Comparison of ENCODE assay signal across 9 mouse cellular contexts in the genomic region with DNA sequence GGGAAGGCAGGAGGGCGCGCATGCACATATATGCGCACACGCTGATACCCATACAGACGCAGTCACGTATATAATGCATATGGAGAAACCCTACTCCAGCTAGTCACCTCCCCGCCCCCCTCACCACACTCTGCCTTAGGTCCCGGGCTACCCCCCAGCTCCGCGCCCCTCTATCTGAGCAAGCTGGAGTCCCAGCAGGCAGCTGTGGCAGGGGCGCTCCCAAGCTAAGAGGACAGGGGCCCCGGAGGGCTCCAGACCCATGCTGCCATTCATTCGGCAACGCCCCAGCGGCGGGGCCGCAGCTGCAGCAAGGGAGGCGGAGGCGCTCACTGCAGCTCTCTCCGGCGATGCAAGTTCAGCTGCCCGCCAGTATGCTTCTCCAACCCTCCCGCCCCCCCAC. TPM values are rescaled to one million over a fixed set of nuclear protein-coding genes. Genes with fewer than 3 reads are reported as not detected.
DNase-seq lines count a peak whose midpoint lies in the region; ATAC-seq and TF ChIP-seq lines count a peak whose summit lies in the region.
"Had no signal": no experiment of that assay in that cellular context is flagged by ENCODE, and none has a peak within 500 bp of the region (broad histone marks: within the 10 kb centered on the region; RNA-seq: fewer than 3 reads in every experiment).

No protein-coding gene starts in this region.

- WGBS in cerebellum, adult 2 months = 7% methylated on average over 18 of the region's 23 CpGs
- 16% methylated on average over 16 of the region's 23 CpGs for WGBS in heart, postnatal 0 days
- WGBS in liver, adult 2 months = 1% methylated on average over 13 of the region's 23 CpGs
- WGBS in neural tube, embryonic 12.5 days = 15% methylated on average over 22 of the region's 23 CpGs

- H3K79me2 ChIP-seq in liver, adult 2 months (ENCODE audit: control insufficient read depth, insufficient read depth, low read length) = no peaks in the 10 kb centered on the region

- TF ChIP-seq CTCF in cerebellum, adult 2 months (IDR thresholded peaks at IDR 0.05; ENCODE audit: borderline replicate concordance, insufficient read depth, low read depth, low read length) = no peak
- TF ChIP-seq CTCF in cortical plate, adult 2 months (IDR thresholded peaks at IDR 0.05; ENCODE audit: extremely low read depth, insufficient read depth, low read length) = no peak
- no peak for TF ChIP-seq CTCF in heart, postnatal 0 days (IDR thresholded peaks at IDR 0.05; ENCODE audit: low read depth)
- no peak for TF ChIP-seq CTCF in liver, adult 2 months (IDR thresholded peaks at IDR 0.05; ENCODE audit: low read depth, low read length)

- TF ChIP-seq EP300 in heart, postnatal 0 days (IDR thresholded peaks at IDR 0.05; ENCODE audit: low read depth) = no peak

- H3K36me3 ChIP-seq in heart, postnatal 0 days (replicated peaks; ENCODE audit: control insufficient read depth, insufficient read depth, low read length) = no peaks in the 10 kb centered on the region
- no peaks in the 10 kb centered on the region for H3K36me3 ChIP-seq in liver, adult 2 months (ENCODE audit: control insufficient read depth, insufficient read depth, low read length)
- no peaks in the 10 kb centered on the region for H3K36me3 ChIP-seq in neural tube, embryonic 12.5 days

- DNase-seq in cerebellum, adult 2 months = peak in 1 of 2 experiments; percentile 27
- DNase-seq in cerebellum, adult 8-10 months = no peak
- DNase-seq in B cell, adult 2 months = peak; percentile 6 to 29
- no peak for DNase-seq in heart, postnatal 0 days (ENCODE audit: low spot score)
- DNase-seq in liver, adult 2 months (ENCODE audit: extremely low read depth, low read depth, low spot score) = no peak
- no peak for DNase-seq in ovary, postnatal 36 days (ENCODE audit: low spot score)

- peak; percentile 30 for ATAC-seq in heart, postnatal 0 days (ENCODE audit: insufficient read depth, low read depth)
- peak; percentile 71 for ATAC-seq in neural tube, embryonic 12.5 days (ENCODE audit: low FRiP score, low read depth)

- H3K27me3 ChIP-seq in cerebellum, adult 2 months (ENCODE audit: control insufficient read depth, insufficient read depth, low read length) = no peaks in the 10 kb centered on the region
- H3K27me3 ChIP-seq in heart, postnatal 0 days (ENCODE audit: control insufficient read depth, insufficient read depth, low read length) = no peaks in the 10 kb centered on the region
- H3K27me3 ChIP-seq in liver, adult 2 months (ENCODE audit: control insufficient read depth, insufficient read depth, low read length) = no peaks in the 10 kb centered on the region
- no peaks in the 10 kb centered on the region for H3K27me3 ChIP-seq in neural tube, embryonic 12.5 days (replicated peaks)

- H3K4me1 ChIP-seq in cerebellum, adult 2 months (ENCODE audit: control insufficient read depth, insufficient read depth, low read length) = no peaks in the 10 kb centered on the region
- H3K4me1 ChIP-seq in cortical plate, adult 2 months (ENCODE audit: control insufficient read depth, insufficient read depth, low read length) = peaks cover 4% of the 10 kb centered on the region; the same call in 1 of the 2 replicates
- no peaks in the 10 kb centered on the region for H3K4me1 ChIP-seq in heart, postnatal 0 days (ENCODE audit: control insufficient read depth, insufficient read depth)
- peaks cover 3% of the 10 kb centered on the region; the same call in 1 of the 2 replicates for H3K4me1 ChIP-seq in liver, adult 2 months (ENCODE audit: control insufficient read depth, insufficient read depth, low read length)
- no peaks in the 10 kb centered on the region for H3K4me1 ChIP-seq in neural tube, embryonic 12.5 days

- peak overlapping the region; percentile 74 for H3K9ac ChIP-seq in heart, postnatal 0 days (replicated peaks; ENCODE audit: low read depth, low read length)
- H3K9ac ChIP-seq in liver, adult 2 months (ENCODE audit: low read depth, low read length) = no peak overlapping the region
- peak overlapping the region; percentile 64 for H3K9ac ChIP-seq in neural tube, embryonic 12.5 days

- no peaks in the 10 kb centered on the region for H3K9me3 ChIP-seq in heart, postnatal 0 days (replicated peaks; ENCODE audit: control insufficient read depth, low read length)
- no peaks in the 10 kb centered on the region for H3K9me3 ChIP-seq in neural tube, embryonic 12.5 days

- 0 out of 2 replicates have a peak overlapping the region, but pooled peaks have one; percentile 14 for H3K27ac ChIP-seq in cerebellum, adult 2 months (ENCODE audit: insufficient read depth, low read length)
- no peak overlapping the region for H3K27ac ChIP-seq in cortical plate, adult 2 months (ENCODE audit: insufficient read depth, low read length)
- H3K27ac ChIP-seq in heart, postnatal 0 days (ENCODE audit: low read depth) = peak overlapping the region; percentile 87
- H3K27ac ChIP-seq in liver, adult 2 months (replicated peaks; ENCODE audit: insufficient read depth, low read depth, low read length) = no peak overlapping the region
- H3K27ac ChIP-seq in neural tube, embryonic 12.5 days = 0 out of 2 replicates have a peak overlapping the region, but pooled peaks have one; percentile 43

- H3K4me3 ChIP-seq in cerebellum, adult 2 months (replicated peaks; ENCODE audit: insufficient read depth, low read depth, low read length) = peak overlapping the region; percentile 94
- peak overlapping the region; percentile 99 for H3K4me3 ChIP-seq in cortical plate, adult 2 months (ENCODE audit: insufficient read depth, low read length)
- H3K4me3 ChIP-seq in heart, postnatal 0 days (ENCODE audit: low read depth, low read length) = peak overlapping the region; percentile 69
- peak overlapping the region; percentile 91 for H3K4me3 ChIP-seq in liver, adult 2 months (ENCODE audit: insufficient read depth, low read depth, low read length)
- peak overlapping the region; percentile 62 for H3K4me3 ChIP-seq in neural tube, embryonic 12.5 days

- no peak for TF ChIP-seq POLR2A in cerebellum, adult 2 months (IDR thresholded peaks at IDR 0.05; ENCODE audit: borderline replicate concordance, insufficient read depth, low read length)
- TF ChIP-seq POLR2A in cortical plate, adult 2 months (IDR thresholded peaks at IDR 0.05; ENCODE audit: extremely low read depth, insufficient read depth, low read length) = no peak
- no peak for TF ChIP-seq POLR2A in liver, adult 2 months (IDR thresholded peaks at IDR 0.05; ENCODE audit: extremely low read depth, insufficient read depth, low read length)

- peak overlapping the region; percentile 74 for H3K4me2 ChIP-seq in heart, postnatal 0 days (ENCODE audit: low read depth, low read length)
- peak overlapping the region; percentile 67 for H3K4me2 ChIP-seq in neural tube, embryonic 12.5 days (replicated peaks)

RNA-seq across cellular contexts. Expression of a gene that starts 2.8 kb away (rescaled TPM):
- 58.9 and 59.5 TPM in 2 replicates for polyA plus RNA-seq in cerebellum, adult 2 months (2012; rRNA removed)
- polyA plus RNA-seq in cortical plate, adult 2 months (2012; rRNA removed) = 58.4 and 60.1 TPM in 2 replicates
- 53.1 and 73.5 TPM in 2 replicates for total RNA-seq in heart, postnatal 0 days (2014; rRNA removed; ENCODE audit: low replicate concordance)
- polyA plus RNA-seq in heart, postnatal 0 days (2015; fragmentation: Nextera tagmentation; extraction: Ambion mirVana) = 22.1 and 22.3 TPM in 2 replicates
- 0.55 and 1.9 TPM in 2 replicates for total RNA-seq in liver, adult 2 months (2014; rRNA removed)
- 1.1 and 1.2 TPM in 2 replicates for polyA plus RNA-seq in liver, adult 2 months (2012; rRNA removed)
- 63.8 and 65.5 TPM in 2 replicates for polyA plus RNA-seq in neural tube, embryonic 12.5 days (2016; fragmentation: Nextera tagmentation; extraction: Ambion mirVana)

RNA-seq across cellular contexts. Expression of a gene that starts 59.9 kb away (rescaled TPM):
- polyA plus RNA-seq in cerebellum, adult 2 months (2012; rRNA removed) = not detected in 2 replicates
- polyA plus RNA-seq in cortical plate, adult 2 months (2012; rRNA removed) = not detected in 2 replicates
- not detected in 2 replicates for total RNA-seq in heart, postnatal 0 days (2014; rRNA removed; ENCODE audit: low replicate concordance)
- polyA plus RNA-seq in heart, postnatal 0 days (2015; fragmentation: Nextera tagmentation; extraction: Ambion mirVana) = not detected in 2 replicates
- not detected in 2 replicates for total RNA-seq in liver, adult 2 months (2014; rRNA removed)
- polyA plus RNA-seq in liver, adult 2 months (2012; rRNA removed) = not detected in 2 replicates
- not detected in 2 replicates for polyA plus RNA-seq in neural tube, embryonic 12.5 days (2016; fragmentation: Nextera tagmentation; extraction: Ambion mirVana)
- polyA plus RNA-seq: large intestine, adult 2 months had no signal

Comparison
In these comparisons a context has a peak if more than half of its experiments do, and no peak if none do; other contexts are left out.
1. DNase-seq: peak in B cell, adult 2 months (2 of 2); none in cerebellum, adult 8-10 months (single experiment), heart, postnatal 0 days (single experiment), liver, adult 2 months (single experiment) and ovary, postnatal 36 days (single experiment).
2. H3K27ac ChIP-seq: peak in cerebellum, adult 2 months (single experiment), heart, postnatal 0 days (single experiment) and neural tube, embryonic 12.5 days (single experiment); none in cortical plate, adult 2 months (single experiment) and liver, adult 2 months (single experiment).
3. RNA of a gene that starts 2.8 kb away (polyA plus RNA-seq): 63.8 to 65.5 TPM in neural tube, embryonic 12.5 days, 58.9 to 59.5 TPM in cerebellum, adult 2 months, 58.4 to 60.1 TPM in cortical plate, adult 2 months and 22.1 to 22.3 TPM in heart, postnatal 0 days; 1.1 to 1.2 TPM in liver, adult 2 months; every median in the first group is over 10 times any median in the second.
4. Peak in every context shown above with its lines, with median percentiles within 50 percentile points of each other: H3K4me3 ChIP-seq.